Mouse (Mus musculus): Measurements from ENCODE around the gene Zfp598. TPM values are rescaled to one million over a fixed set of nuclear protein-coding genes. Genes with fewer than 3 reads are reported as not detected.

Gene Zfp598
- polyA plus RNA-seq, 1 experiment from 2014 or later = 23.0 TPM

GRCm38 (mm10) chr17:24696011-24696697 is 26.7 kb downstream of the Zfp598 start, which contains the start of the genes Gfer and Noxo1:
Gene Gfer, minus strand, starts transcription at chr17:24696156.
Gene Noxo1, plus strand, starts transcription at chr17:24696234.
- peak; percentile 91 for ATAC-seq (ENCODE audit: low FRiP score)
- no peaks in the 10 kb centered on the region for H3K9me3 ChIP-seq (replicated peaks)
- WGBS = under 1% methylated on average over 63 of the region's 76 CpGs

DNA sequence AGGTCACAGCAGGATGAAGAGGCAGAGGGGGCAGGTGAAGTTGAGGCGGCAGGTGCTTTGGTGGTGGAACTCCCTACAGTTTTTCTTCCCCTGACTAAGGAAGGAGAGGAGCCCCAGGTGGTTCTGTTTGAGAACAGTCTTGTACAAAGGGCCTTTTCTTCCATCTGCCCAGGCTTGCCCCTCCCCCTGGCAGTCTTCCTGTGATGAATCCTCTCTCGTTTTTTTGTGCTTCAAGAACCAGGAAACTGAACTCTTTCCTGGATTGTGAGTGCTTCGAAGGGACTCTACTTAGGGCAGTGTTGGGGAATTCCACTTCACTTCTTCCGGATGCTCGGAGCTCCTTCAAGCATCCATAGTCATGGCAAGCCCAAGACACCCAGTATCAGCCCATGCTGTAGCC is 28.5 kb downstream of the Zfp598 start:
- peaks cover 8% of the 10 kb centered on the region; the same call in 1 of the 2 replicates for H3K27me3 ChIP-seq
- H3K4me2 ChIP-seq (replicated peaks) = peak overlapping the region; percentile 15; the same call in 1 of the 2 replicates
- WGBS = 19% methylated on average over 5 of the region's 5 CpGs
- H3K9ac ChIP-seq = no peak overlapping the region
- ATAC-seq (ENCODE audit: low FRiP score) = no peak
- peaks cover 26% of the 10 kb centered on the region for H3K4me1 ChIP-seq
- no peaks in the 10 kb centered on the region for H3K9me3 ChIP-seq (replicated peaks)
- H3K36me3 ChIP-seq = peaks cover 36% of the 10 kb centered on the region
- no peak overlapping the region for H3K4me3 ChIP-seq
- peak overlapping the region; percentile 57 for H3K27ac ChIP-seq

More at GRCm38 (mm10) chr17:24696011-24696697, 26.7 kb downstream of the Zfp598 start, which contains the start of the genes Gfer and Noxo1:
- Histone ChIP-seq H3K4me1 (peaks cover 26% of the 10 kb centered on the region), H3K36me3 (peaks cover 22% of the 10 kb centered on the region), H3K4me3 (peak within 1 kb of the TSS; percentile 78), H3K27ac (peak within 1 kb of the TSS; percentile 88), H3K9ac (peak within 1 kb of the TSS; percentile 90), H3K4me2 (replicated peaks) (peak within 1 kb of the TSS; percentile 77), H3K27me3 (peaks cover 10% of the 10 kb centered on the region)

GRCm38 (mm10) chr17:24698715-24699114 is 29.2 kb downstream of the Zfp598 start:
- no peaks in the 10 kb centered on the region for H3K9me3 ChIP-seq (replicated peaks)
- H3K4me1 ChIP-seq = peaks cover 26% of the 10 kb centered on the region
- no peak overlapping the region for H3K9ac ChIP-seq
- WGBS = 68% methylated on average over 9 of the region's 9 CpGs
- no peak overlapping the region for H3K27ac ChIP-seq
- H3K4me2 ChIP-seq (replicated peaks) = peak overlapping the region; percentile 15; the same call in 1 of the 2 replicates
- H3K4me3 ChIP-seq = no peak overlapping the region
- peaks cover 39% of the 10 kb centered on the region for H3K36me3 ChIP-seq
- peaks cover 8% of the 10 kb centered on the region; the same call in 1 of the 2 replicates for H3K27me3 ChIP-seq
- ATAC-seq (ENCODE audit: low FRiP score) = no peak

GRCm38 (mm10) chr17:24699473-24699872 is 30.0 kb downstream of the Zfp598 start:
- Histone ChIP-seq H3K27ac (no peak overlapping the region), H3K27me3 (peaks cover 8% of the 10 kb centered on the region; the same call in 1 of the 2 replicates), H3K9me3 (replicated peaks) (no peaks in the 10 kb centered on the region), H3K36me3 (peaks cover 46% of the 10 kb centered on the region), H3K4me1 (peaks cover 26% of the 10 kb centered on the region), H3K4me2 (replicated peaks) (no peak overlapping the region), H3K4me3 (no peak overlapping the region), H3K9ac (no peak overlapping the region)
- 84% methylated on average over 2 of the region's 2 CpGs for WGBS
- no peak for ATAC-seq (ENCODE audit: low FRiP score)

DNA sequence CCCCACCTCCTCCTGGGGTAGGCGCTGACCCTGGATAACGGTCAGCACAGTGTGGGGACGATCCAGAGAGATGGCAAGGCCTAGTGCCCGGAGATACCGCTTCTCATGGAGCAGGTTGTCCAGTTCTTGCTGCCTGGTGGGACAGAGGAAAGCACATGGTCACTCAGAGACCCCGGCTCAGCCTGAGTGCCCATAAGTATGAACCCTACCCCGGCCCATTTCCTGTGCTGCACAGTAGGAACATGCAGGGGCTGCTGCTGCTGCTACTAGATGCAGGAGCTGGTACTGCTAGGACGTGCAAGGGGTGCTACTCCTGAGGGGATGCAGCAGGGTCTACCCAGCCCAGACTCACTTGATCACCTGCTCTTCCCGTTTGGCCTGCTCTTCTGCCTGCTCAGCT is 31.8 kb downstream of the Zfp598 start:
- Histone ChIP-seq H3K9me3 (replicated peaks) (no peaks in the 10 kb centered on the region), H3K9ac (no peak overlapping the region; the same call in 1 of the 2 replicates), H3K4me3 (no peak overlapping the region), H3K27me3 (peaks cover 8% of the 10 kb centered on the region; the same call in 1 of the 2 replicates), H3K4me1 (peaks cover 25% of the 10 kb centered on the region), H3K27ac (no peak overlapping the region), H3K36me3 (peaks cover 58% of the 10 kb centered on the region), H3K4me2 (replicated peaks) (no peak overlapping the region)
- ATAC-seq (ENCODE audit: low FRiP score) = no peak
- WGBS = 92% methylated on average over 9 of the region's 9 CpGs

- no peak for ATAC-seq (ENCODE audit: low FRiP score)
- H3K27ac ChIP-seq = no peak overlapping the region
- peaks cover 44% of the 10 kb centered on the region for H3K36me3 ChIP-seq
- H3K4me2 ChIP-seq (replicated peaks) = no peak overlapping the region
- H3K4me1 ChIP-seq = peaks cover 19% of the 10 kb centered on the region
- no peak overlapping the region for H3K4me3 ChIP-seq
- no peak overlapping the region for H3K9ac ChIP-seq
- 96% methylated on average over 3 of the region's 3 CpGs for WGBS
- no peaks in the 10 kb centered on the region for H3K9me3 ChIP-seq (replicated peaks)
- no peaks in the 10 kb centered on the region for H3K27me3 ChIP-seq
These were observed 36.3 kb downstream of the Zfp598 start for GRCm38 (mm10) chr17:24705821-24706220.

GRCm38 (mm10) chr17:24706982-24707800 is 37.7 kb downstream of the Zfp598 start, which contains the start of gene Tbl3:
Gene Tbl3, minus strand, starts transcription at chr17:24707660.
- Histone ChIP-seq H3K4me1 (peaks cover 19% of the 10 kb centered on the region), H3K27ac (peak within 1 kb of the TSS; percentile 73), H3K9me3 (replicated peaks) (no peaks in the 10 kb centered on the region), H3K36me3 (peaks cover 30% of the 10 kb centered on the region), H3K27me3 (no peaks in the 10 kb centered on the region), H3K4me3 (peak within 1 kb of the TSS; percentile 74), H3K4me2 (replicated peaks) (peak within 1 kb of the TSS; percentile 81), H3K9ac (peak within 1 kb of the TSS; percentile 71)
- 5% methylated on average over 32 of the region's 32 CpGs for WGBS
- ATAC-seq (ENCODE audit: low FRiP score) = peak; percentile 86

GRCm38 (mm10) chr17:24707801-24708425 is 38.4 kb downstream of the Zfp598 start:
- H3K27ac ChIP-seq = peak overlapping the region; percentile 73

DNA sequence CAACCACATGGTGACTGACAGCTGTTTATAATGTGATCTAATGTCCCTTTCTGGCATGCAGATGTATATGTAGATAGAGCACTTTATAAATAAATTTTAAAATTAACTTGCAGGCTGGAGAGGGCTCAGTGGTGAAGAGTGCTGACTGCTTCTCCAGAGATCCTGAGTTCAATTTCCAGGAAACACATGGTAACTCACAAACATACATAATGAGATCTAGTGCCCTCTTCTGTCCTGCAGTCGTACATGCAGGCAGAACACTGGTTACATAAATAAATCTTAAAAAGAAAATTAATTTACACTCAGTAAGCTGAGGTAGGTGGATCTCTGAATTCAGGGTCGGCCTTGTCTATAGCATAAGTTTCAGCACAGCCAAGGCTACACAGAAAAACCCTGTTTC is 39.2 kb downstream of the Zfp598 start:
- no peak for ATAC-seq (ENCODE audit: low FRiP score)
- H3K36me3 ChIP-seq = peaks cover 20% of the 10 kb centered on the region
- no peak overlapping the region for H3K27ac ChIP-seq
- H3K9me3 ChIP-seq (replicated peaks) = no peaks in the 10 kb centered on the region
- WGBS = 38% methylated on average over 2 of the region's 2 CpGs
- no peak overlapping the region for H3K9ac ChIP-seq
- peaks cover 19% of the 10 kb centered on the region for H3K4me1 ChIP-seq
- H3K4me3 ChIP-seq = no peak overlapping the region
- peak overlapping the region; percentile 81; the same call in 1 of the 2 replicates for H3K4me2 ChIP-seq (replicated peaks)
- H3K27me3 ChIP-seq = no peaks in the 10 kb centered on the region

More at GRCm38 (mm10) chr17:24707801-24708425, 38.4 kb downstream of the Zfp598 start:
- 6% methylated on average over 24 of the region's 24 CpGs for WGBS
- Histone ChIP-seq H3K36me3 (peaks cover 23% of the 10 kb centered on the region), H3K9ac (peak overlapping the region; percentile 71), H3K4me3 (peak overlapping the region; percentile 74), H3K9me3 (replicated peaks) (no peaks in the 10 kb centered on the region), H3K4me1 (peaks cover 19% of the 10 kb centered on the region), H3K4me2 (replicated peaks) (peak overlapping the region; percentile 81), H3K27me3 (no peaks in the 10 kb centered on the region)
- peak; percentile 72 for ATAC-seq (ENCODE audit: low FRiP score)

DNA sequence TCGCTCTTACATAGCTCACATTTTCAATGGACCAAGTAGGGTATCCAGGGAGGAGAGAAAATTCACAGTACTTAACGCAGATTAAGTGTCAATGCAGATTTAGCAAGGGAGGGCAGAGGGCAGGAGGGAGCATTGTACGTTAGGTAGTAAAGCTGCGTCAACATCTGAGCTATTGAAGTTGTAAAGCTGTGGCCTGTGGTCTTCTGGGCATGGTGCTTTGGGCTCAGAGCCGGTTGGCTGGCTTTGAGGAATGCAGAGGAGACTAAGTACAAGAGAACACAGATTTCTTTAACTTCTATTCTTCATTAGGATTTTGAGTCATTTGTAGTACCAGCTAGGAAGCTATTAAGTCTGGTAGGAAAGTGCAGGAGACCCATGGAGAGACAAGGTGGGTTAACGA is 46.1 kb downstream of the Zfp598 start:
- Histone ChIP-seq H3K27me3 (no peaks in the 10 kb centered on the region), H3K4me1 (peaks cover 4% of the 10 kb centered on the region; the same call in 1 of the 2 replicates)
- WGBS = 71% methylated on average over 6 of the region's 6 CpGs

DNA sequence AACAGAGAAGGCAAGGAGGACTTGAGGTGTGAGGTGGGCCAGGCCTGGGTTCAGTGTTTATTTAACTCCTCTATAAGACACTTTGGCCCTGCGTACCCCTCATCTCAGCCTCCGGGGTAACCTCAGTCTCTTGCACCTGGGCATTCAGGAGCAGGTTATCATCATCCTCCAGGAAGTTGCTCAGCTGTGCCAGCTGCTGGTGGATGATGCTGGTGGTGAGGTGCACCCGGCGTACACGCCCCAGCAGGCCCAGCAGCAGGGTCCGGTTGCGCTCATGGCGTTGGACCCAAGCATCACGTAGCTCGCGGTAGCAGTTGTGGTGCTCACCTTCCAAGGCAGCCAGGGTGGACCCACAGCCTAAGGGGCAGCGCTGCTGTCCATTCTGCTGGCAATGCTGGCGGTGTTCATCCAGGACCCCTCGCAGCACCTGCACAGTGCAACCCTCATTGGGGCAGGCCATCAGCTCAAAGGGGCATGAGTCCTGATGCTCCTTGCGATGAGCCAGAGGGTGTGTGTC is 46.7 kb downstream of the Zfp598 start:
- Histone ChIP-seq H3K4me3 (no peak overlapping the region), H3K9ac (peak overlapping the region; percentile 9; the same call in 1 of the 2 replicates), H3K27me3 (no peaks in the 10 kb centered on the region), H3K36me3 (peaks cover 15% of the 10 kb centered on the region), H3K4me2 (replicated peaks) (no peak overlapping the region), H3K4me1 (peaks cover 9% of the 10 kb centered on the region), H3K9me3 (replicated peaks) (no peaks in the 10 kb centered on the region), H3K27ac (no peak overlapping the region)
- WGBS = 97% methylated on average over 15 of the region's 15 CpGs
- no peak for ATAC-seq (ENCODE audit: low FRiP score)

More for the DNA sequence above, 46.1 kb downstream of the Zfp598 start:
- no peak overlapping the region for H3K4me2 ChIP-seq (replicated peaks)
- peaks cover 13% of the 10 kb centered on the region for H3K36me3 ChIP-seq
- no peak overlapping the region for H3K27ac ChIP-seq
- no peak overlapping the region for H3K4me3 ChIP-seq
- no peak for ATAC-seq (ENCODE audit: low FRiP score)
- H3K9me3 ChIP-seq (replicated peaks) = no peaks in the 10 kb centered on the region
- peak overlapping the region; percentile 9; the same call in 1 of the 2 replicates for H3K9ac ChIP-seq

Measured in hindbrain, embryonic 12.5 days (tissue).